Mouse (Mus musculus) heart, postnatal 10 days (tissue): Measurements from ENCODE around the gene Fam133b. TPM values are rescaled to one million over a fixed set of nuclear protein-coding genes. Genes with fewer than 3 reads are reported as not detected.
"Not testable (repeated sequence)": the region's sequence is repeated elsewhere in the genome, so short reads cannot be mapped to it uniquely, and the experiment has no call there.

ENCODE experiments used
- DNase-seq, 2 experiments: peaks; one replicate each; pipeline ENCODE4 v3.0.0; 2021
- intact Hi-C: fragments of 180-260 bp; cut with DNase I; formaldehyde crosslinking; loops from one replicate; pipeline ENCODE4 v1.15.1; 2025
- total RNA-seq, 2 experiments: library from RNA; stranded (reverse); gene quantifications; 2 replicates each; pipeline ENCODE4 v1.2.3; 2021

Gene Fam133b
- total RNA-seq, 2 experiments from 2014 or later, result 20.8 to 21.4 TPM

DNA sequence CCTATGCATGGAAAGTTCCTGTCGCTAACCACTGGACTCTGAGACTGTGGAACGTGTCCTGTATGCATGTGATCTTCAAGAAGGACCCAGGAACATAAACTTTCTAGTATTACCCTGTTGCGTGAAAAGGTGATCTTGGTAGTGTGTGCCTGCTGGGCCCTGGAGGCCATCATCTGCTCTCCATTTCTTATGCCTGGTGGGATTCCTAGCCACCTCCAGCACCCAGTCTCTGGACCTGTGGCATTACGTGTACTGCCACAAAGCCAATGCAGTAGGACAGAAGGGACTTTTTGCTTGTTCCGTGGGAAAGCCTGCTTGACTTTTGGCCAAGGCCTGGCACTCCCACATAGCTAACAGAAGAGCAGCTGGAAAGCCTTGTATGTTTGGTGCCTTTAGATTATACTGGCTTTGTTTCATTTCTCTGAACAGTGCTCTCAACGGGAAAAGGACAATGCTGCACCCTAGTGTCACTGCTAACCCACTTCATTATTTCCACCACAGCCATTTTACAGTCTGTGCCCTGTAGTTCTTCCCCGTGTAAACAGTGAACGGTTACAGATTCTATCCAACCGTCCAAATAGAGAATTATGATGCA lies 27.1 kb upstream of the Fam133b start:
- intact Hi-C loops, result loop anchor here (1.0 to 2.0 kb wide), 3 partner anchors 173 to 370 kb away; no protein-coding TSS in a partner anchor
- peak; percentile 71 to 74 for DNase-seq

DNA sequence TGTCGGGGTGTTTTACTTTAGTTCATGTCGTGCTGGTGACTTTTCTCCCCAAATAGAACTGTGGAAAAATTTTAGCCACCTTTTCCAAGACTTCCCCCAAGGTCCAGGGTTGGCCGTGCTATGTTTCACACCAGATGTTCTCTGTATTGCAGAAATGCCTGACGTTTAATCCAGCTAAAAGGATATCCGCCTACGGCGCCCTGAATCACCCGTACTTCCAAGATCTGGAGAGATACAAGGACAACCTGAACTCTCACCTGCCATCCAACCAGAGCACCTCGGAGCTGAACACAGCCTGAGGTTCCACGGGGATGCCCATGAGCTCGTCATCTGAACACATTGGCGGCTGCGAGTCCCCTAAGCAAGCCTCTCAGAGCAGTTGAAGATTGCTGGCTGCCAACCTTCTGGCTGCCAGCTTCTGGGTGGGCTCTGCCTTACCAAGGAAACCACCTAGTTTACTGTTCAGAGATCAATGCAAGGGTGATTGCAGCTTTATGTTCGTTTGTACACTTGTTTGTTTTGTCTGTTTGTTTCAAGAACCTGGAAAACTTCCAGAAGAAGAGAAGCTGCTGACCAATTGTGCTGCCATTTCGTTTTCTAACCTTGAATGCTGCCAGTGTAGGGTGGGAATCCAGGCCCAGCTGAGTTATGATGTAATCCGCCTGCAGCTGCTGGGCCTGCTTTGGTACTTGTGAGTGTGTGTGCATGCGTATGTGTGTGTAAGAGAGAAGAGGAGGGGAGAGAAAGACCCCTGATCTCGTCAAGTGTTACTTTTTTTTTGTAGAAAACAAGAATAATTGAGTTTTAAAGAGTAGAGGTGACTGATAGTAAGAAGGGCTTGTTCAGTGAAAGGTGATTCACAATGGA lies 22.9 kb upstream of the Fam133b start:
- intact Hi-C loops, result no loop called here
- no peak for DNase-seq

DNA sequence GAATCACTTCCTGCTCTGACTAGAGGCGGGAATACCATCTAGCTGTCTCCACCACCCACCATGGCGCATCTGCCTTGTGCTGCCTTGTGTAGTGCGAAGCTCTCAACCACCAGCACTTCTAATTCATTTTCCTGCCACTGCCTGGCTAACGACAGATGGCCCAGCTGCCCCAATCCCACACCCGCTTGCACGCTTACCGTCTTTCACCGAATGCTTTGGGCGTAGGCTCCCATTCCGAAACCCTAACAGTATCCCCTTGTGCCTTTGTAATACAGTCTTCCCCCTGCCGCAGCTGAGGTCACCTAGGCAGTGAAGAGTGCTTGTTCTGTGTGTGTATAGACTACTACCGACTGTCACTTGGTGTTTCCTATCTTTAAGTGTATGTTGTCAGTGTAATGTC lies 21.9 kb upstream of the Fam133b start:
- DNase-seq, result no peak
- intact Hi-C loops, result no loop called here

DNA sequence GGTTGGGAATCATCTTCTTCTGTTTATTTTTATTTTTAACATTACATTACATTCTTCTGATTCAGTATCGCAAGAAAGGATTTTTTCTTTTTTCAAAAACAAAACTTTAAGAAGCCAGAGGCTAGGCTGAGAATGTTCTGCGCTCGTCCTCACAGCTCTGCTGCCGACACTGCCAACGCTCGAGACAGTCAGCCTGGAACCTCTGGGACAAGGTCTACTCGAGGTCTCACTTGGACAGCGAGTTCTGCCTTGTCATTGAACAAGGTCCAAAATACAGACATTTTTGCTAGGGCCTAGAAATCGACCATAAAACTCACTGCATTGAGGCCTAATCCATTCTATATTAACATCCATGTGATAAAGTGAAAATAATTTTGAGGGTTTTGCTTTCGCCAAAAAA lies 20.8 kb upstream of the Fam133b start:
- DNase-seq, result no peak
- intact Hi-C loops, result no loop called here

DNA sequence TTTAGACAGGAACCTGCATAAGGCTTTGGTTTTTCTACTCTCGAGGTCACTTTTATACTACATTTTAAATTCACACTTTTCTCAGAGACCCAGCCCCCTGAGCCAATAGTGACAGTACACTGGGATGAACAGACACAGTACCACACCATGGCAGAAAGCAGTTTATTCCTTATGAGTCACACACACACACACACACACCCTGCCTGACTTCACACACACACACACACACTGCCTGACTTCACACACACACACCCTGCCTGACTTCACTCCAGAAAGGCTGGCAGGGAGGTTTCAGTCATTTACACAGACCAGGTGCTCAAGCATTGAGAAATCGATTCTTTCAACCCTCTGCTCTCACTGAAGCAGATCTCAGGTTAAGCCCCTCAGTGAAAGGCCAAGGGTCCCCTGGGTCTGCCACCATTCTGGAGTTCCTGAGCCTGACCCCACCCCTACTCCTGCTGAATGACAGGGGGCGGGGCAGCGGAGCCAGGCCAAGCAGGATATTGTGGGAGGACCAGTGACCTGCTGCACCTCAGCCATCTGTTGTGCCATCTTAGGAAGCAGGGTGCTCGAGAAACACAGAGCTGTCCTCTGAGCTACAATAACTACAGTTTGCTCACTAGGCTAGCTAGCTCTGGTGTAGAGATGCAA lies 16.5 kb upstream of the Fam133b start:
- intact Hi-C loops, result no loop called here

DNA sequence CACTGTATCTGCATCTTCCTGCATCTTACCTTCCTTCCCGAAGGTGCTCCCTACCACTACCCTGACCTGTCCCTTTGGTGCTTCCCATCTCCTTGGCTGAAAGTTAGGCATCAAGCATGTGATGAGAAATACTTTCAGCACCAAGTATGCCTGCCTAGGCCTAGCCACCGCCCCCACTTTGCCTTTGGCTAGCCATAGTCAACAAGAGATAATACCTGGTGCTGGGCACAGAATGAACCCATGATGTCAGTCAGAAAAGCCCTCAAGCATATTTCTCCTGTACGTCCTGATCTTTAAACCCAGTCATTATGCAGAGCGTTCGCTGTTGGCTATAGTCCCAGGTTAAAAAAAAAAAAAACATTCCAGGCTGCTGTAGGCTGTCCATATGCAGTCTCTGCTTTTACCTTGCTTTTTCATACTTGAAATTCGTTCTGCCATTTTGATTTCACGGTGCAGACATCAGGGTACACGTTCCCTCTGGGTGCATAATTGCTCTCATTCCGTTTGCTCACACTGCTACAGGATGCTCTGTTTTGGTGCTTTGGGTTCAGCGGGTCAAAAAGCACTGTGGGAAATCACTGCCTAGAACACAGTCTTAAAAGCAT lies 13.9 kb upstream of the Fam133b start:
- intact Hi-C loops, result no loop called here
- no peak for DNase-seq

More for the DNA sequence above, 16.5 kb upstream of the Fam133b start:
- no peak for DNase-seq

DNA sequence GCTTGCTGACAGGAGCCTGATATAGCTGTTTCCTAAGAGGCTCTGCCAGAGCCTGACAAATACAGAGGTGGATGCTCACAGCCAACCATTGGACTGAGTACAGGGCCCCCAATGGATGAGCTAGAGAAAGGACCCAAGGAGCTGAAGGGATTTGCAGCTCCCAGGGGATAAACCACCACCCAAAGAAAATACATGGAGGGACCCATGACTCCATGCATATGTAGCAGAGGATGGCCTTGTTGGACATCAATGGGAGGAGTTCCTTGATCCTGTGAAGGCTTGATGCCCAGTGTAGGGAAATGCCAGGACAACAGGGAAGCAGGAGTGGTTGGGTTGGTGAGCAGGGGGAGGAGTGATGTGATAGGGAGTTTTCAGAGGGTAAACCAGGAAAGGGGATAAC lies 11.6 kb upstream of the Fam133b start:
- DNase-seq, intact Hi-C loops: not testable (repeated sequence)

DNA sequence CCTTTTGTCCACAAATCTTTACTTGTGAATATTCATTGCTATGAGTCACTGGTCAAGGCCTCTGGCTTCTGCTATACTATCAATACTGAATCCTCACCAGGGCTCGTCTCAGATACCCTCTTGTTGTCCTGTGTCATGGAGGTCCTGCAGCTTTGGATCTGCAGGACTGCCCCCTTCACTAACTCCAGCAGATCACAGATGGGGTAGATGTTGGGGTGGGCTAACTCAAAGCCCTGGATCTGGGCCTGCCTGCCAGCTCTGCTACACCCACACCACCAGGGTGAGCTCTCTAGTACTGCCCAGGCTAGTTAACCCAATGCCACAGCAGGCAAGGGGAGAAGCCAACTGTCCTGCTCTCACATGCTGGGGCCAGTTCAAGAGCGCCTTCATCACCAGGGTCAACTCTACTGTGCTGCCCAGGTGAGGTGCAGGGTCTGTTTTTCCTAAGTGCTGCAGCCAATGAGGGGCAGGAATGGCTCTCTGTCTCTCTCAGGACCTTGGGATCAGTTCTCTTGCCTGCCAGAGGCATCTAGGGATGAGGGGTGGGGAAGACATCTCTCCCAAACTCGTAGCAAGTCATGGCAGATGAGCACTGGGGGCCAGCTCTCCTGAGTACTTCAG lies 6.9 kb upstream of the Fam133b start:
- DNase-seq, result no peak
- intact Hi-C loops, result no loop called here

DNA sequence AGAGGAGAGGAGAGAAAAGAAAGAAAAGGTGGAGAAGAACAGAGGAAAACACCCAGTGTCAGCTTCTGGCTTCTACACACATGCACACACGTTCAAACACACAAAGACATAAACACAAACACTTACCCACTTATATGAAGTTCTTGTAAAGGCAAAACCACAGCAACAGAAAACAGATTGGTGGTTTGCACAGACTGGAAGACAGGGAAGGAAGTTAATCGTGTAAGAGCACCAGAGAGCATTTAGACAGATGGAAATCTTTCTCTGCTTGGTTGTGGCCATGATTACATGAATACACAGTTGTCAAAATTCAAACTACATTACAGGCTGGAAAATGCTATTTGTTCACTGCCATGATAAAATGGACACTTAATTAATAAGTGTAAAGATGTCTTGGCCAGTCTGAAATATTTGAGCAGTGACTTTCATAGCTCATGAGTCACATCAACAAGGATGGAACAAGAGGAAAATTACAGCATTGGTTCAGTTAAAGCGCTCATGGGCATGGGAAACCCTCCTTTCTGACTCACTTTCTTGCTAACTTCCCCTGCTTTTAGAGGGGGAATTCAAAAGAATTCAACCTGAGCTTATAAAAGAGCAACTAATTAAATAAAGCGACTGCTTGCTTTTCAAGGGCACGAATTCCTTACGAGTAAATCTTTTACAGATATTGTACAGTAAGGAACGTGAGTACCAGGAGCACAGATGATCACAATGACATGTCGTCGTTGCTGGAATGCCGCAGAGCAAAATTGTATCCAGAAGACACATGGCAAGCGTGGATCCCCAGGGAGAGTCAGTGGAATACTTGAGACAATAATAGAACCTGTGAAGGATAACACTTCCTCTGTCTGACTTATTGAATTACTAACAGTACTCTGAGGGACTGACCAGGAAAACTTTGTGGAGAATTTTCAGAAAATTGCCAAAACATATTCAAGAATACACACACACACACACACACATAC lies 4.8 kb upstream of the Fam133b start:
- no peak for DNase-seq
- intact Hi-C loops, result no loop called here

DNA sequence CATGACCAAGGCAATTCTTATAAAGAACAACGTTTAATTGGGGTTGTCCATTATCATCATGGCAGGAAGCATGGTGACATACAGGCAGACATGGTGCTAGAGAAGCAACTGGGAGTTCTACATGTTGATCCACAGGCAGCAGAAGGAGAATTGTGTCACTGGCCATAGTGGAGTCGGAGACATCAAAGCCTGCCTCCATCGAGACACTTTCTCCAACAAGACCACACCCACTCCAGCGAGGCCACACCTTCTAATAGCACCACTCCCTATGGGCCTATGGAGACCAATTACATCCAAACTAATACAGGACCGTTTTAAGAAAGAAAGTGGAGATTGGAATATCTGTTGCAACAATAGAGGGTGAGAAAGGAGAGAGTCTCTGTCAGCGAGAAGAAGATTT lies 1.8 kb upstream of the Fam133b start:
- intact Hi-C loops, result no loop called here
- no peak for DNase-seq

DNA sequence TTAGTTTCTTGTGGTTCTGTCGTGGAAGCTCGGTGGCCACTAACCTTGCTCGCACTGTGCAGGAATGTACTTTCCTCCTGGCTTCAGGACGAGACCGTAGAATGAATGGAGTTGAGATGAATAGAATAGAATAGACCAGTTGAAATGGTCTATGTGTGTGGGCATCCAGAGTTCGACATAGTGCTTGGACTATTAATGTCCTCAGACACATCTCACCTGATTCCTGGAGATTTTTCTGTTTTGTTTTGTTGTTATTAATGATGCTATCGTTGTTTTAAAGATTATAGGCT lies 792 bp downstream of the Fam133b start:
- DNase-seq, result no peak
- intact Hi-C loops, result no loop called here

DNA sequence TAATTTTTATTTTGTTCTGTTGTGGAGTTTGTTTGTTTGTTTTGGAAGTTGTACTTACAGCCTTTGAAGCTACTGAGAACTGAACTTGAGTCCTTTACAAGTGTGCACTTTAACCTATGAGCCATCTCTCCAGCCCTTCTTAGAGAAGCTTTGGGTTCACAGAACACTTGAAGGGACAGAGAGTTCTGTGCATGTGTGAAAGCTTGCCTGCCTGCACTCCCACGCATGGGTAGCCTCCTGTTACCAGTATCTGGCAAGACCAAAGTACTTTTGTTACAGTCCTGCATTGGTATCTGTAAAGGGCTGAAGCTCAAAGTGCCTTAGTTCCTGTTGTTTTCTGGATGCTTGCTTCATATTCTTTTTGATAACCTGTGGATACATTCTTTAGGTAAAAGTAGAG lies 2.6 kb downstream of the Fam133b start:
- no peak for DNase-seq
- intact Hi-C loops, result no loop called here

DNA sequence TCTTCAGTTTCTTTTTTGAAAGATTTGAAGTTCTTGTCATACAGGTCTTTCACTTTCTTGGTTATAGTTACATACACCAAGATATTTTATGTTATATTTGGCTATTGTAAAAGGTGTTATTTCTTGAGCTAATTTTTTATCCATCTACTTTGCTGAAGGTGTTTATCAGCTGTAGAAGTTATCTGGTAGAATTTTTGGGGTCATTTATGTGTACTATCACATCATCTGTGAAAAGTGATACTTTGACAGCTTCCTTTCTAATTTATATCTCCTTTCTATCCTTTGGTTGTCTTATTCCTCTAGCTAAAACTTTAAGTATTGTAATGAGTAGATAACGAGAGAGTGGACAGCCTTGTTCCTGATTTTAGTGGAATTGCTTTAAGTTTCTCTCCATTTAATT lies 7.8 kb downstream of the Fam133b start:
- no peak for DNase-seq
- intact Hi-C loops, result no loop called here

DNA sequence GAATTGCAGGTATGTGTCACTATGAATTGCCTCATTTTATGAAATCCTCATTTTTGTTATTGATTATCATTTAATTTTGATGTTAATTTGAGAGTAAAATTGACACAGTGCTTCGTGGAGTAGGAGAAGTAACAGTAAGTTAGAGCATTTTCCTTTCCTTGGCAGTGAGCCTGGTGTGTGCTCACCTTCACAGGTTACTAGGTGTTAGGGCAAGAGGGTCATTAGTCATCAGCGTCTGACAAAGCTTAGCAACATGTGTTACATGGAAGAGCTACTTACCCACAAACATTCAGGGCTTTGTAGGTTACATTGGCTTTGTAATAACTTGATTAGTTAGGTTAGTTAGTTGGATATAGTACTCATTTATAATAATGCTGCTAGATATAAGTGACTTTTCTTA lies 10.6 kb downstream of the Fam133b start:
- intact Hi-C loops, result no loop called here
- no peak for DNase-seq

DNA sequence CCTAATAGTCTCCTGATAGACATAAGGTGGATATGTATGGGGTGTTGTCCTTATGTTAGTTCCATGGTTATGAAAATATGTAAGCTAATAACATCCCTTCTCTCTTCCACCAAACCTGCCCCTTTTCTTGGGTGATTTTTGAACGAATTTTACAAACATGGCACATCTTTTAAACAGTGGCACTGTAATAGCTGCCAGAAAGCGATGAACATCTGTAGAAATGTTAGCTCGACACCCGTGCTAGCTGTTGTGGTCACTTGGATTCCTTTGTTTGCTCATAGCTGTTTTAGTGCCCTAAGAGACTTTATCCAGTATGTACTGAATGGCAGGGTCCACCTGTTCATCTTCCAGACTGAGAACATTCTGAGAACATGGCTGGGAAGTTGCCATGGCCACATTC lies 27.6 kb downstream of the Fam133b start, which contains the start of gene 1700109H08Rik:
TSS of gene 1700109H08Rik (plus strand) at position 301 of the 400 bp plus-strand sequence.
- no peak for DNase-seq

DNA sequence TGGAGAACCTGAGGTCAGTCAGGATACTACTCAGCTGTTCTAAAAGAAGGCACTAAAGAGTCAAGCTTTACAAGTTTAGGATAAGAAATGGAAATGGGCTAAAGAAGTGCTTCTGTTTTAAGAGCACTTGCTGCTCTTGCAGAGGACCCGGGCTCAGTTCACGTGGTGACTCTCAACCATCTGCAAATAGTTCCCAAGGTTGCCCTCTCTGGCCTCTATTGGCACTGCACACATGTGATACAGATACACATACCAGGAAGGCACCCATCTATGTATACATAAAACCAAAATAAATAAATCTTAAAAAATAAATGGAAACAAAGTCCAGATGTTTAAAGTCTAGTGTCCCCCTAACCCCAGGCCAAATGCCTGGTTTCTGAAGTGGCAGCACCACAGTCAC lies 31.2 kb downstream of the Fam133b start:
- no peak for DNase-seq
- intact Hi-C loops, result no loop called here

More for the DNA sequence above, 27.6 kb downstream of the Fam133b start, which contains the start of gene 1700109H08Rik:
- intact Hi-C loops, result no loop called here

DNA sequence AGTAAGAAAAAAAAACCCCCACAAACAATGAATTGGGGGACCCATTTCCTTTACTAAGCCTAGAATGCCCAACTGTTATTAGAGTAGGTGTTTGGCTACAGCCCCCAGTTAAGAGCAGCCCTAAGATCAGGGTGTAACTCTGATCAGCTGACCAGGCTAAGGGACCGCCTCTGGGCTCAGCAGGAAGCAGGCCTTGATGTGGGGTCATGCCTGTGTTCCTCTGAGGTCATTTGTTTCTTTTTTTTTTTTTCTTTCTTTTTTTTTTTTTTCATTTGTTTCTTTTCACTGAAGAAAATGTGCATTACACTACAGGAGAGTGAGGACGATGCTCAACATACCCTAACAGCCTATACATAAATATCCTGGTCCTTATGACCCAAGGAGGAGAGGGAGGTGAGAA lies 34.3 kb downstream of the Fam133b start:
- no peak for DNase-seq
- intact Hi-C loops, result no loop called here

DNA sequence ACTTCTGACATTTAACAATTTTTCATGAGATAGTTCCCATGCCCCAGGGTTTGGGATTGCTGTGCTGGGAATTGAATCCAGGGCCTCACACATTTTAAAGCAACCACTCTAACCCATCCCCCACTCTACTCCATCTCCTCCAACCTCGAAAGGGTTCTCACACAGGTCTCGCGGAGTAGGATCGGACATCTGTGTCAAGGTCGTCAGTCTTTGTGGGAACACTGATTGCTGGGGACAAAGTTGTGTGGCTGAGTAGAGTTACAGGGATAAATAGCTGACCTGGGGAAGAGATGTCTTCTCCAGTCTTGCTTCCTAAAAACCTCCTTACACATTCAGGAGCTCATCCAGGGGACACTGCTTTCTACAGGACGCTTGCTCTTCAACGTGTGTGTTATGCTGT lies 35.4 kb downstream of the Fam133b start:
- intact Hi-C loops, result no loop called here
- no peak for DNase-seq

DNA sequence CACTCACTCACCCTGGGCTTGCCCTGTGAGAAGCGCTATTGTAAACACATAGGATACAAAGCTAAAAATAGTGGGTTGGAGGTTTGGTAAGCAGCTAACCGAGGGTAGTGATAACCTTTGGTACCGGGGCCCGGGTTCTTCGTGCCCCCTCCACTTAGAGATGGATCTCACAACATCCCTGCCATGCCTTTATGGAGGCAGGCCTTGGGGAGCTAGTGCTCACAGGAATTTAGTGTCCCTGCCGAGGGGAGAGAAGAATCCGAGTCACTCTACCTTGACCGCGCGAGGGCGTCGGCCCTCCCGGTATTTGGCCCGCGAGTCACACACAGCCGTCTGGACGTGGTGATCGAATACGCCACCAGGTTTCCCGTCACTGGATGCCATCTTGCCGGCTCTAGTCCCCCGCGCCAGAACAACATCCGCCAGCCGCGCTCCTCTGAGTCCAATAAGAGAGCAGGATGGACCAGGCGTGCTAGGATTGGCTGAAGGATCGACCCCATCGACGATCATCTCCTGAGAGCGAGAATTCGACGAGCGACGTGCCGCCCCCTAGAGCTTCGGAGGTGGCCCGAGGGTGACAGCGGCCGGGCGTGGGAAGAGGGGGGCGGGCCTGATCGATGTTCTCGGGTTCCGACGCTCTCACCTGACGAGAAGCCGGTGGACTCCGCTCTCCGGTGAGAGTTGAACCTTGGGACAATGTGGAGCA lies 52.2 kb downstream of the Fam133b start, which contains the start of gene Pex1:
TSS of gene Pex1 (plus strand) at position 374 of the 706 bp plus-strand sequence.
- intact Hi-C loops, result no loop called here

More for the DNA sequence above, 52.2 kb downstream of the Fam133b start, which contains the start of gene Pex1:
- DNase-seq, result peak; percentile 97 to 98
